Mouse (Mus musculus) hindbrain, embryonic 15.5 days (tissue): Measurements from ENCODE around the gene Ankrd39. TPM values are rescaled to one million over a fixed set of nuclear protein-coding genes. Genes with fewer than 3 reads are reported as not detected.
A peak's percentile ranks its signal among the peaks of the same experiment; 100 is the strongest.

ENCODE experiments used
- ATAC-seq: fragments of 200-750 bp; cut with Nextera tagmentation; 2 replicates; pipeline ENCODE4 v1.8.0; 2017; ENCODE audit warnings: low read depth, moderate number of reproducible peaks, moderate TSS enrichment; ENCODE audit not compliant: low FRiP score
- H3K27ac ChIP-seq: fragments of 300-500 bp; sonication (generic); replicated peaks from 2 replicates; pipeline ENCODE4 v1.5.1; 2015; ENCODE audit warnings: mild to moderate bottlenecking, inconsistent platforms
- H3K27me3 ChIP-seq: fragments of 300-500 bp; sonication (generic); 2 replicates; pipeline ENCODE4 v1.6.1; 2015; ENCODE audit warnings: control low read depth, inconsistent platforms
- H3K36me3 ChIP-seq: fragments of 300-500 bp; sonication (generic); 2 replicates; pipeline ENCODE4 v1.6.1; 2015; ENCODE audit warnings: control low read depth, inconsistent platforms
- H3K4me1 ChIP-seq: fragments of 300-500 bp; sonication (generic); replicated peaks from 2 replicates; pipeline ENCODE4 v1.6.1; 2015; ENCODE audit warnings: control low read depth, inconsistent platforms
- H3K4me2 ChIP-seq: fragments of 300-500 bp; sonication (generic); 2 replicates; pipeline ENCODE4 v1.6.1; 2015; ENCODE audit warnings: moderate library complexity, mild to moderate bottlenecking, inconsistent platforms
- H3K4me3 ChIP-seq: fragments of 300-500 bp; sonication (generic); 2 replicates; pipeline ENCODE4 v1.5.1; 2015; ENCODE audit warnings: mild to moderate bottlenecking, inconsistent platforms
- H3K9ac ChIP-seq: fragments of 300-500 bp; sonication (generic); 2 replicates; pipeline ENCODE4 v1.6.1; 2015; ENCODE audit warnings: inconsistent platforms
- H3K9me3 ChIP-seq: fragments of 300-500 bp; sonication (generic); 2 replicates; pipeline ENCODE4 v1.6.1; 2016; ENCODE audit warnings: control low read depth, inconsistent platforms
- WGBS: fragments of 180-500 bp; shearing (Covaris S2); methylation state at CpG from one replicate; pipeline ENCODE4 v1.1.7; 2015; 5-methylcytosine and 5-hydroxymethylcytosine counted together
- polyA plus RNA-seq: library from polyadenylated mRNA; unstranded; fragments of >200 nt; fragmentation: Nextera tagmentation; extraction: Ambion mirVana; gene quantifications from 2 replicates; pipeline ENCODE4 v1.2.1, GENCODE M21; 2015

The Ankrd39 gene
- polyA plus RNA-seq, 1 experiment from 2014 or later: 28.7 TPM

- Histone ChIP-seq H3K27me3 (no peaks in the 10 kb centered on the region), H3K27ac (no peak overlapping the region), H3K4me3 (no peak overlapping the region), H3K4me2 (no peak overlapping the region), H3K9me3 (no peaks in the 10 kb centered on the region), H3K36me3 (no peaks in the 10 kb centered on the region), H3K9ac (no peak overlapping the region), H3K4me1 (peaks cover 18% of the 10 kb centered on the region)
- ATAC-seq: no peak
- 75% methylated on average over 8 of the region's 8 CpGs for WGBS
These were observed 35.0 kb upstream of the Ankrd39 start for GRCm38 (mm10) chr1:36582211-36582610.

- no peaks in the 10 kb centered on the region for H3K36me3 ChIP-seq
- H3K4me3 ChIP-seq: no peak overlapping the region
- H3K27me3 ChIP-seq: no peaks in the 10 kb centered on the region
- ATAC-seq: no peak
- no peaks in the 10 kb centered on the region for H3K9me3 ChIP-seq
- no peak overlapping the region for H3K4me2 ChIP-seq
- no peak overlapping the region for H3K9ac ChIP-seq
- H3K27ac ChIP-seq: peak overlapping the region; percentile 89
- H3K4me1 ChIP-seq: peaks cover 18% of the 10 kb centered on the region
- 44% methylated on average over 5 of the region's 5 CpGs for WGBS
These were observed 34.0 kb upstream of the Ankrd39 start for GRCm38 (mm10) chr1:36581260-36581659.

- Histone ChIP-seq H3K9me3 (no peaks in the 10 kb centered on the region), H3K27me3 (no peaks in the 10 kb centered on the region), H3K9ac (0 out of 2 replicates have a peak overlapping the region, but pooled peaks have one; percentile 9), H3K4me2 (peak overlapping the region; percentile 39), H3K4me1 (peaks cover 18% of the 10 kb centered on the region), H3K4me3 (no peak overlapping the region), H3K27ac (peak overlapping the region; percentile 89), H3K36me3 (no peaks in the 10 kb centered on the region)
- peak; percentile 75 for ATAC-seq
- WGBS: 3% methylated on average over 17 of the region's 17 CpGs
These were observed 33.4 kb upstream of the Ankrd39 start for GRCm38 (mm10) chr1:36580384-36581207.

DNA sequence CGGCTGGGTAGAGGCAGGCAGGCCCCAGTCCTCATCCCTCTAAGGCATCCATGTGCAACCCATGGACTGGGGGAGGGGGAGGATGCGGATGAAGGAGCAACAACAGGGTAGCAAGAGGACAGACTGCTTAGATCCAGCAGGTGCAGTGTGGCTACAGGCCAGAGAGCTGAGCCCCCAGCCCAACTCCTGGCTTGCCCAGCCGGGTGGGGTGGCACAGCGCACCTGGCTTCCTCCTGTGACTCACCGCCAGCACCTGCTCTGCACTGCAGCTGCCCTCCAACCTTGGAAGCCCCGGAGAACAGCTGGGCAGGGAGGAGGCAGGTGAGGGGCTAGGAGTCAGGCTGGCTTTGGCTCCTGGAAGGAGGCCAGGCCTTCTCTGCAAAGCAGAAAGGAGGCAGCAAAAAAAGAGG, 32.7 kb upstream of the Ankrd39 start:
- H3K9ac ChIP-seq: 0 out of 2 replicates have a peak overlapping the region, but pooled peaks have one; percentile 9
- peaks cover 18% of the 10 kb centered on the region for H3K4me1 ChIP-seq
- H3K4me2 ChIP-seq: peak overlapping the region; percentile 39
- 23% methylated on average over 6 of the region's 6 CpGs for WGBS
- no peaks in the 10 kb centered on the region for H3K27me3 ChIP-seq
- H3K27ac ChIP-seq: peak overlapping the region; percentile 89
- no peaks in the 10 kb centered on the region for H3K9me3 ChIP-seq
- peak; percentile 65 for ATAC-seq
- H3K4me3 ChIP-seq: no peak overlapping the region
- H3K36me3 ChIP-seq: no peaks in the 10 kb centered on the region

- no peaks in the 10 kb centered on the region for H3K27me3 ChIP-seq
- WGBS: 72% methylated on average over 6 of the region's 6 CpGs
- no peaks in the 10 kb centered on the region for H3K36me3 ChIP-seq
- no peak for ATAC-seq
- no peak overlapping the region for H3K4me3 ChIP-seq
- no peak overlapping the region for H3K27ac ChIP-seq
- H3K4me2 ChIP-seq: no peak overlapping the region
- H3K4me1 ChIP-seq: peaks cover 27% of the 10 kb centered on the region
- no peaks in the 10 kb centered on the region for H3K9me3 ChIP-seq
- H3K9ac ChIP-seq: no peak overlapping the region
These were observed 29.9 kb upstream of the Ankrd39 start for GRCm38 (mm10) chr1:36576991-36577675.

GRCm38 (mm10) chr1:36575347-36575746, 28.1 kb upstream of the Ankrd39 start:
- no peak for ATAC-seq
- Histone ChIP-seq H3K9ac (no peak overlapping the region), H3K27me3 (no peaks in the 10 kb centered on the region), H3K27ac (no peak overlapping the region), H3K9me3 (no peaks in the 10 kb centered on the region), H3K4me3 (no peak overlapping the region), H3K4me1 (peaks cover 16% of the 10 kb centered on the region), H3K4me2 (no peak overlapping the region), H3K36me3 (no peaks in the 10 kb centered on the region)
- WGBS: 70% methylated on average over 6 of the region's 6 CpGs

DNA sequence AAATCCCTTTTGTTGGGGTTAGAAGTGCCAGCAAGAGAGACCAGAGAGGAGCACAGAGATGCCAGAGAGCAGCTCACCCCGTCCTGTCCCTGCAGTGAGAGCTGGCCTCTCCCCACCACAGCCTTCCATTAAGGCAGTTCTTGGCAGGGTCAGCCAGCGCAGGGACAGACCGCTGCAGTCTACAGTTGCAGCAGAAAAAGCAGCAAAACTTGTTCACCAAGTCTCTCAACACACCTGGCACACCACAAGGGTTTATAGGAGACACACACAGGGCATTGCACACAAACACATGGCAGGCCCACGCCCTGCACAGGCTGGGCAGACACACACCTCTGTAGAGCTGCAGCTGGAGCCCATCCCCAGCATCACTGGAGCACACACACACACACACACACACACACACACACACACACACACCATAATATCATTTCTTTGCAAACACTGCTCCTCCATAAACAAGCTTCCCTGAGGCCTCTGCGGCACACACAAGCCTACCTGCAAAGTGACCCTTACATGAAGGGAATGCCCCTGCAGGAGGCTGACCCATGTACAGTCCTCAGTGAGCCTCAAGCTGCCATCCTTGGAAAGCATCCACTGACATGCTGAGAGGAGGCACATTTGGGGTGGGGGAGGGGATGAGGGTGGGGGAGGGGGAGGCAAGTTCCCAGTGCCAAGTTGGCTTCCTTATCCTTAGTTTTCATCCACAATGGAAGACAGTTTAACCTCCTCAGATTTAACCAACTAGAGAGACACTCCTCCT, 27.1 kb upstream of the Ankrd39 start:
- no peaks in the 10 kb centered on the region for H3K9me3 ChIP-seq
- WGBS: 72% methylated on average over 5 of the region's 5 CpGs
- ATAC-seq: no peak
- H3K36me3 ChIP-seq: no peaks in the 10 kb centered on the region
- no peak overlapping the region for H3K27ac ChIP-seq
- H3K9ac ChIP-seq: no peak overlapping the region
- no peak overlapping the region for H3K4me2 ChIP-seq
- peaks cover 9% of the 10 kb centered on the region for H3K4me1 ChIP-seq
- H3K27me3 ChIP-seq: no peaks in the 10 kb centered on the region
- no peak overlapping the region for H3K4me3 ChIP-seq

DNA sequence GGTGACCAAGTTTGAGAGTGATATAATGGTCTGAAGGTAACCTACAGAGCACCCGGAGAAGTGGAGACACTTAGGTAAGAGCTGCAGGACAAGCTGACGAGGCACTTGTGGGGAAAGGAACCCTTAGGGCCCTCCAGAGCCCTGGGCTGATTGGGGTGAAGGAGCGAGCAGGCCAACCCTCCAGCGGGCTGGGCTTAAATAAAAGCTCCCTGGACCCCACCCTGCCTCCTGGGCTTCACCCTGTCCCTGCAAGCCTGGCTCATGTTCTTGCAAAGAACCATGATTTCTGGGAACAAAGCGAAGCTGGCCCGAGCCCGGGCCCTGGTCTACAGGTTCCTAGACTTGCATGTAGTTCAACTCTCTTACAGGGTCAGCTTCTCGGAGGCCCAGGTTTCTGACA, 26.3 kb upstream of the Ankrd39 start:
- 88% methylated on average over 8 of the region's 8 CpGs for WGBS
- H3K4me3 ChIP-seq: no peak overlapping the region

DNA sequence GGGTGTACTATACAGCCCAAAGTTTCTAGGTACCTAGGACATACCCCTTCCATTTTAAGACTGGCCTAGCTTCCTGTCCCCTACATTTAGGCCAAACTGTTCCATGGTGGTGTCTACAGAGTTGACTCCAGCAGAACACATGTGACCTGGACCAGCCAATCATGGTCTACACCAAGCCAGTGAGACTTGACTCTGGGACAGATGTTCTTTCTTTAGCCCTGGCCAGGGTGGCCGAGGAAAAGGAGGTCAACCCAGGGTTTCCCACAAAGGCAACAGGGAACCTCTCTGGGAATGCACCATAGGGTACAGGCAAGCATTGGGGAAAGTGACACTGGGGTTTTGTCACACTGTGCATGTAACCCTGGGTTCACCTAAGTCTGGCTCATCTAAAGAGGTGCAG, 25.5 kb upstream of the Ankrd39 start:
- Histone ChIP-seq H3K9ac (no peak overlapping the region), H3K4me2 (no peak overlapping the region), H3K9me3 (no peaks in the 10 kb centered on the region), H3K36me3 (no peaks in the 10 kb centered on the region), H3K4me1 (peaks cover 18% of the 10 kb centered on the region), H3K4me3 (no peak overlapping the region), H3K27me3 (no peaks in the 10 kb centered on the region), H3K27ac (no peak overlapping the region)
- 59% methylated on average over 1 of the region's 1 CpGs for WGBS
- ATAC-seq: no peak

More for the DNA sequence above, 26.3 kb upstream of the Ankrd39 start:
- Histone ChIP-seq H3K9ac (no peak overlapping the region), H3K4me2 (no peak overlapping the region), H3K4me1 (peaks cover 10% of the 10 kb centered on the region), H3K36me3 (no peaks in the 10 kb centered on the region), H3K27me3 (no peaks in the 10 kb centered on the region), H3K27ac (no peak overlapping the region), H3K9me3 (no peaks in the 10 kb centered on the region)
- no peak for ATAC-seq

DNA sequence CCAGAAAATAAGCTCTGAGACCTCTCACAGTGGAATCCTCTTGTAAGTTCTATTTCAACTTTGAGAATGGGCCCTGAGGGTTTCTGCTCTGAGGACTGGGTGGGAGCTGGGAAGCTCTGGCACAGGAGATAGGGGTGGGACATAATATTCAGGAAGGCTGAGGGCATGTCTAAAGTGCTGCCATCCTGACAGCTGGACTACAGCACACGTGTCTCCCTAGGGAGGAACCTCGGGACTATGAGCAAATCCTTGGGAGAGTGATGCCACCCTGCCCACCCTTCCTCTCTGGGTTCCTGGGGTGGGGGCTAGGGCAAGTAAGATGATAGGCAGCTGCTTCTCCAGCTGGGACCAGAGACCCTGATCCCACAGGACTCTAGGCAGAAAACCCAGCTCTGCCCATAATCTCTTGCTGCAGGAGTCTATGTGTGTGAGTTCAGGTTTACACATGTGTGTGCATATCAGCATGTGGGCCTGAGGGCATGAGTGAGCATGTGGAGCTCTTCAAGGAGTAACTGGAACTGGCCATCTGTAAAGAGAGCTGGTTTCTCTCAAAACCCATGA, 25.0 kb upstream of the Ankrd39 start:
- H3K27me3 ChIP-seq: no peaks in the 10 kb centered on the region
- no peaks in the 10 kb centered on the region for H3K36me3 ChIP-seq
- H3K27ac ChIP-seq: no peak overlapping the region
- H3K4me1 ChIP-seq: peaks cover 18% of the 10 kb centered on the region
- 62% methylated on average over 2 of the region's 2 CpGs for WGBS
- no peaks in the 10 kb centered on the region for H3K9me3 ChIP-seq
- no peak overlapping the region for H3K4me2 ChIP-seq
- H3K9ac ChIP-seq: no peak overlapping the region
- no peak overlapping the region for H3K4me3 ChIP-seq
- no peak for ATAC-seq

DNA sequence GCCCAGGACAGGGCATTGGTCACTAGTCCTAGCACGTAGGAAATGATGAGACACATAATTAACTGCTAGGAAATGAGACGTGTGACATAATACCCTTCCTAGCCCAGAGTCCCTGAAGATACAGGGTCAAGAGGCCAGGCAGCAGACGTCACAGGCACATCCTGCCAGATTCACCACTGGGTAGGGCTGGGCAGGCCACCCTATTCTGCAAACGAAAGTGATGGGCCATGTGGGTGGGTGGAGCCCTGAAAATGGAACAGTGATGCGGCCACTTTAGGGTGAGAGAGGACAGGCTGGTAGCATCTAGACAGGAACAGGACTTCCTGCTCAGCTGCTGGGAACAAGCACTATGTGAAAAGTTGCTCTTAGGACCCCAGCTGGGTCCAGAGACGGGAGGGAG, 24.4 kb upstream of the Ankrd39 start:
- no peak for ATAC-seq
- H3K9ac ChIP-seq: no peak overlapping the region
- H3K27me3 ChIP-seq: no peaks in the 10 kb centered on the region
- H3K27ac ChIP-seq: no peak overlapping the region
- no peaks in the 10 kb centered on the region for H3K9me3 ChIP-seq
- no peak overlapping the region for H3K4me2 ChIP-seq
- no peaks in the 10 kb centered on the region for H3K36me3 ChIP-seq
- WGBS: 58% methylated on average over 6 of the region's 6 CpGs
- no peak overlapping the region for H3K4me3 ChIP-seq
- H3K4me1 ChIP-seq: peaks cover 18% of the 10 kb centered on the region
